Mouse (Mus musculus): Measurements from ENCODE around the gene Vps13d. TPM values are rescaled to one million over a fixed set of nuclear protein-coding genes. Genes with fewer than 3 reads are reported as not detected.
A peak's percentile ranks its signal among the peaks of the same experiment; 100 is the strongest.

Vps13d gene
- polyA plus RNA-seq, 1 experiment from 2014 or later: 10.3 TPM

DNA sequence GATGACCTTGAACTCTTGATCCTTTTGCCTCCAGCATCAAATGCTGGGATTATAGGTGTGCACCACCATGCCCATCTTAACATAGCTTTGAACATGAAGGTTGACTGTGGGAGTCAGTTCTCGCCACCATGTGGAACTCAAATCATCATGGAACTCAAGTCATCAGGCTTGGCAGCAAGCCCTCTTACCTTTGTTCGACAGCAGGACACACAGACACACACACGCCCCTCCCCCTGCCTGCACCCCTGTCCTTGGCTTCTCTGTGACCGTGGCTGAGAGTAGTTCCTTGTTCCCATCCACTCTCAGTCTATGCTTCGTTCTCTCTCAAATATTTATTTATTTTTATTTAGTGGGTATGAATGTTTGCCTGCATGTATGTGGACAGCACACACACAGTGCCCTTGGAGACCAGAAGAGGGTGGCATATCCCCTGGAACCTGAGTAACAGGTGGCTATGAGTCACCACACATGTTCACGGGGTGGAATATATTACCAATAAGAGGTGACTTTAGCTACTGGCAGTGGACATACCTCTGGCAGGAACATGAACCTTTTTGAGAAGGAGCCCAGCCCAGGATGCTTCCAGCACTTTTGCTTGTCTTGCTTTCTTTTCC is 14.4 kb upstream of the Vps13d start:
- no peak overlapping the region for H3K4me3 ChIP-seq (ENCODE audit: low read depth, low read length)
- H3K4me2 ChIP-seq (replicated peaks; ENCODE audit: low read depth, low read length): no peak overlapping the region
- no peak overlapping the region for H3K27ac ChIP-seq (ENCODE audit: low read length)
- no peaks in the 10 kb centered on the region for H3K27me3 ChIP-seq (replicated peaks; ENCODE audit: insufficient read depth, low read length)
- no peak overlapping the region for H3K9ac ChIP-seq (replicated peaks; ENCODE audit: low read depth)
- no peaks in the 10 kb centered on the region for H3K4me1 ChIP-seq (ENCODE audit: insufficient read depth, low read depth, low read length)
- no peak for TF ChIP-seq EP300 (IDR thresholded peaks at IDR 0.05)
- no peak for TF ChIP-seq CTCF (IDR thresholded peaks at IDR 0.05)
- no peaks in the 10 kb centered on the region for H3K36me3 ChIP-seq (ENCODE audit: insufficient read depth, low read length)
- 62% methylated on average over 6 of the region's 6 CpGs for WGBS
- H3K9me3 ChIP-seq (ENCODE audit: low read length): no peaks in the 10 kb centered on the region
- DNase-seq (ENCODE audit: low spot score): no peak
- ATAC-seq: peak; percentile 16; the same call in 1 of the 2 replicates

DNA sequence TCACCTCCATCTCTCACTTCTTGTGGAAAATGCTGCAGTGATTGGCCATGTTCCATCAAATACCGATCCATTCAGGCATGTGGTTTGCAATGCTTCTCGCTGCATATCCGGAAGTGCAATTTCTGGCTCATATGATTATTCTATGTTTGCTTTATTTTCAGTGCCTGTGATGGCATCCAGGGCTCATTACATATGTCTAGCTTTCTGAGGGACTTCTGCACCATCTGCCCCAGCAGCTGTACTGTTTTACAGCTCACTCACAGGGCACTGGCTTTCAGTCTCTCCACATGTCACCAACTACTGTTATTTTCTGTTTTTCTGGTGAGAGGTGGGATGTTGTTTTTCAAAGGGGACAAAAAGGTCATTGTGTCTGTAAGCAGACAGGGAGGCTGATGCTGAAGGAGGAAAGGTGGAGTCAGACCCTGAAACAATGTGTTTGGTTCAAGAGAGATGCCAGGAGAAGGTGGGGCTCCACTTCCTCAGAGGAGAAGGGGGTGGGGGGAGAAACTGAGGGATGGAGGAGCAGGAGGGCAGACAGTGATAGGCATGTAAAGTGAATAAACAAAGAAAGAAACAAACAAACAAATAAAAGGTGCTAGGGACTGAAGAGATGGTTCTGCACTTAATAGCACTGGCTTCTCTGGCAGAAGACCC is 13.0 kb upstream of the Vps13d start:
- DNase-seq (ENCODE audit: low spot score): no peak
- peak; percentile 33; the same call in 1 of the 2 replicates for ATAC-seq

DNA sequence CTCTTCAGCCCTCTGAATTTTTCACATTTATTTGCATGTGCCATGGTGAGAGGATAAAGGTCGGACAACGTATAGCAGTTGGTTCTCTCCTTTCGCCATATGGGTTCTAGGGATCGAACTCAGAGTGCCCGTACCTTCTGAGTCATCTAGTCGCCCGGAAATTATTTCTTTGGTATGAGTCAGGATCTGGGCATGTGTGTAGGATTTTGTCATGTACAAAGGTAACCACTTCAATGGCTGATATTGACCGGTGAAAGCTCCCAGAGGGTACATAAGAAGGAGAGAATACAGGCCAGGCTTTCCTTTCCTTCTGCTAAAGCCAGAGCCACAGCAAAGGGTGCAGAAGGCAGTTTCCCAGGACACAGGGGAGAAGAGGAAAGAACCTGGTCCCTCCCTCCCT is 10.0 kb upstream of the Vps13d start:
- Histone ChIP-seq H3K9ac (replicated peaks; ENCODE audit: low read depth) (no peak overlapping the region), H3K4me3 (ENCODE audit: low read depth, low read length) (no peak overlapping the region), H3K36me3 (ENCODE audit: insufficient read depth, low read length) (no peaks in the 10 kb centered on the region), H3K4me2 (replicated peaks; ENCODE audit: low read depth, low read length) (no peak overlapping the region), H3K27ac (ENCODE audit: low read length) (no peak overlapping the region), H3K9me3 (ENCODE audit: low read length) (no peaks in the 10 kb centered on the region), H3K27me3 (replicated peaks; ENCODE audit: insufficient read depth, low read length) (no peaks in the 10 kb centered on the region), H3K4me1 (ENCODE audit: insufficient read depth, low read depth, low read length) (peaks cover 10% of the 10 kb centered on the region; the same call in 1 of the 2 replicates)
- no peak for TF ChIP-seq CTCF (IDR thresholded peaks at IDR 0.05)
- TF ChIP-seq EP300 (IDR thresholded peaks at IDR 0.05): no peak
- 75% methylated on average over 8 of the region's 8 CpGs for WGBS
- no peak for ATAC-seq
- no peak for DNase-seq (ENCODE audit: low spot score)

More for the DNA sequence above, 13.0 kb upstream of the Vps13d start:
- Histone ChIP-seq H3K9me3 (ENCODE audit: low read length) (no peaks in the 10 kb centered on the region), H3K4me1 (ENCODE audit: insufficient read depth, low read depth, low read length) (no peaks in the 10 kb centered on the region), H3K4me2 (replicated peaks; ENCODE audit: low read depth, low read length) (no peak overlapping the region), H3K36me3 (ENCODE audit: insufficient read depth, low read length) (no peaks in the 10 kb centered on the region), H3K9ac (replicated peaks; ENCODE audit: low read depth) (no peak overlapping the region), H3K27me3 (replicated peaks; ENCODE audit: insufficient read depth, low read length) (no peaks in the 10 kb centered on the region), H3K27ac (ENCODE audit: low read length) (no peak overlapping the region), H3K4me3 (ENCODE audit: low read depth, low read length) (no peak overlapping the region)
- no peak for TF ChIP-seq CTCF (IDR thresholded peaks at IDR 0.05)
- 0 out of 2 replicates have a peak, but pooled peaks have one; percentile 35 for TF ChIP-seq EP300 (IDR thresholded peaks at IDR 0.05)
- 51% methylated on average over 3 of the region's 3 CpGs for WGBS

DNA sequence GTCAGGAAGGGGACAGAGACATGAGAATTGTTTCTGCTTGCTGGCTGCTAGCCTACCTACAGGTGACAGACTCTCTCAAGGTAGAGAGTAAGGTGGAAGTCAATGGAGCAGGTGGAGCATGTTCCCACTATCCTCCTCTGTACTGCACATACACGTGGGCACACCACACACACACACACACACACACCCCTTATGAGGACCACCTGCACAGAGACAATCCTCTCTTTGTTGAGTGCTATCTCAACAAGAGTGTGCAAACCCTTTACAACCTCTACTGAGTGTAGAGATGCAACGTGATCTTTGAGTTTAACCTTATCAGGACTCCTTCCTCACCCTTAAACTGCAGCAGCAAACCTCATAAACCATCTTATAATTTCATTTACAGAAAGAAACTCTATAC is 8.5 kb upstream of the Vps13d start:
- DNase-seq (ENCODE audit: low spot score): no peak
- WGBS: 34% methylated on average over 2 of the region's 2 CpGs
- Histone ChIP-seq H3K36me3 (ENCODE audit: insufficient read depth, low read length) (no peaks in the 10 kb centered on the region), H3K4me3 (ENCODE audit: low read depth, low read length) (no peak overlapping the region), H3K9ac (replicated peaks; ENCODE audit: low read depth) (no peak overlapping the region), H3K4me1 (ENCODE audit: insufficient read depth, low read depth, low read length) (peaks cover 10% of the 10 kb centered on the region; the same call in 1 of the 2 replicates), H3K27ac (ENCODE audit: low read length) (no peak overlapping the region), H3K27me3 (replicated peaks; ENCODE audit: insufficient read depth, low read length) (no peaks in the 10 kb centered on the region), H3K4me2 (replicated peaks; ENCODE audit: low read depth, low read length) (no peak overlapping the region), H3K9me3 (ENCODE audit: low read length) (no peaks in the 10 kb centered on the region)
- no peak for ATAC-seq
- no peak for TF ChIP-seq CTCF (IDR thresholded peaks at IDR 0.05)
- no peak for TF ChIP-seq EP300 (IDR thresholded peaks at IDR 0.05)

DNA sequence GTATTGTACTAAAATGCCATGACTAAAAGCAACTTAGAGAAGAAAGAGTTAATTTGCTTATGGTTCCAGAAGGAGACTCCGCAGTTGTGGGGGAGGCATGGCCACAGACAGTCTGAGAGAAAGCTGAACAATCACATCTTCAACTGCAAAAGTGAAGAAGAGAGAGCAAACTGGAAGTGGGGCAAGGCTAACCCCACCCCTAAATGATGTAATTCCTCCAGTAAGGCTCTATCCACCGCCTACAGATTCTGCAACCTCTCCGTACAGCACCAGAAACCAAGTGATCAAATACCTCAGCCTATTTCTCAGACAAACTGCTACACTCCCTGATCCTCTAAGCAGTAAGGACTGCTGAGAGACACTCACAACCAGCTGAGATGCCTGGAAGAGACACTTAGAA is 6.6 kb upstream of the Vps13d start:
- peak; percentile 31 for DNase-seq (ENCODE audit: low spot score)
- peaks cover 10% of the 10 kb centered on the region; the same call in 1 of the 2 replicates for H3K4me1 ChIP-seq (ENCODE audit: insufficient read depth, low read depth, low read length)
- no peak overlapping the region for H3K4me3 ChIP-seq (ENCODE audit: low read depth, low read length)
- no peaks in the 10 kb centered on the region for H3K27me3 ChIP-seq (replicated peaks; ENCODE audit: insufficient read depth, low read length)
- no peak overlapping the region for H3K27ac ChIP-seq (ENCODE audit: low read length)
- TF ChIP-seq EP300 (IDR thresholded peaks at IDR 0.05): no peak
- TF ChIP-seq CTCF (IDR thresholded peaks at IDR 0.05): no peak
- no peaks in the 10 kb centered on the region for H3K9me3 ChIP-seq (ENCODE audit: low read length)
- no peaks in the 10 kb centered on the region for H3K36me3 ChIP-seq (ENCODE audit: insufficient read depth, low read length)
- no peak overlapping the region for H3K4me2 ChIP-seq (replicated peaks; ENCODE audit: low read depth, low read length)
- H3K9ac ChIP-seq (replicated peaks; ENCODE audit: low read depth): no peak overlapping the region
- WGBS: 52% methylated on average over 3 of the region's 3 CpGs
- no peak for ATAC-seq

DNA sequence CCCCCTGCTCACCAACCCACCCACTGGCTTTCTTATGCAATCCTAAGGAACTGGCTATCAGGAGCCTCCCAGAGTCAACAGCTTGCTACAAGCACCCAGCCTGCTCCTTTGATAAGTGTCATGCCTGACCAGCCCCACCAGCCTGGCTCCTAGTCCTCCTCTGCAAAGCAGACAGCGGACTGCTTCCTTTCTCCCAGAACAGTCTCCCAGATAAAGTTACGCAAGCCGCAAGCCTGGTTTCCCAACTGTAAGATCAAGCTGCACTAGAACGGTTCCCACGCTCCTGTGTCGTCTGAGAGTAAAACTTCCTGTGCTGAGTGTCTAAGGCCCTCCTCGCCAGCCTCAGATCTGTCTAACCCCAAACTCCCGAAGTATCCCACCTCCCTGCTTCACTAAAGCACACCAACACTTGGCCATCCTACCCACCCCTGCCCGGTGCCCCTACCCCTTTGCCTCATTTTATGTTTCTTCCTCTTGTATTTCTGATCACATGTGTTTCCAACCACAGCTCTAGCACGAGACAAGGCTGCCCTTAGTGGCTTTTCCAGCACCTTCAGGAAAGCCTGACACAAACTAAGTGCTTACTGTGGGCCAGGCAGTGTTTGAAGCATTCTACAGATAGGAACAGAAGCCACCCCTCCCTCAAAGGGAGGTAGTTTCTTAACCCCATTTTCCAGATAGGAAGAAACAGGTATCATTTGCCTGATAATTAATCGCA is 5.3 kb upstream of the Vps13d start:
- 0 out of 2 replicates have a peak overlapping the region, but pooled peaks have one; percentile 25 for H3K4me2 ChIP-seq (replicated peaks; ENCODE audit: low read depth, low read length)
- no peak overlapping the region for H3K9ac ChIP-seq (replicated peaks; ENCODE audit: low read depth)
- no peaks in the 10 kb centered on the region for H3K27me3 ChIP-seq (replicated peaks; ENCODE audit: insufficient read depth, low read length)
- ATAC-seq (peak; percentile 93), DNase-seq (ENCODE audit: low spot score) (peak; percentile 94)
- no peak; the same call in 1 of the 2 replicates for TF ChIP-seq EP300 (IDR thresholded peaks at IDR 0.05)
- TF ChIP-seq CTCF (IDR thresholded peaks at IDR 0.05): no peak
- H3K36me3 ChIP-seq (ENCODE audit: insufficient read depth, low read length): no peaks in the 10 kb centered on the region
- H3K9me3 ChIP-seq (ENCODE audit: low read length): no peaks in the 10 kb centered on the region
- 11% methylated on average over 11 of the region's 11 CpGs for WGBS
- peaks cover 10% of the 10 kb centered on the region; the same call in 1 of the 2 replicates for H3K4me1 ChIP-seq (ENCODE audit: insufficient read depth, low read depth, low read length)
- H3K27ac ChIP-seq (ENCODE audit: low read length): peak overlapping the region; percentile 80
- H3K4me3 ChIP-seq (ENCODE audit: low read depth, low read length): no peak overlapping the region
